ENCODE assay signal across 12 mouse cellular contexts in genomic region chr11:116332983-116333270, GRCm38 (mm10). TPM values are rescaled to one million over a fixed set of nuclear protein-coding genes. Genes with fewer than 3 reads are reported as not detected.
DNase-seq lines count a peak whose midpoint lies in the region; ATAC-seq and TF ChIP-seq lines count a peak whose summit lies in the region.
"Had no signal": no experiment of that assay in that cellular context is flagged by ENCODE, and none has a peak within 500 bp of the region (broad histone marks: within the 10 kb centered on the region; RNA-seq: fewer than 3 reads in every experiment).

No protein-coding gene starts in this region.

- peaks cover 93% of the 10 kb centered on the region for H3K4me1 ChIP-seq in forebrain, embryonic 10.5 days
- H3K4me1 ChIP-seq in forebrain, postnatal 0 days (ENCODE audit: insufficient read depth), result peaks cover 14% of the 10 kb centered on the region
- H3K4me1 ChIP-seq in neural tube, embryonic 12.5 days, result peaks cover 84% of the 10 kb centered on the region
- H3K4me1 ChIP-seq in liver, embryonic 13.5 days (replicated peaks), result peaks cover 39% of the 10 kb centered on the region
- H3K4me1 ChIP-seq in neural tube, embryonic 14.5 days (ENCODE audit: control insufficient read depth, insufficient read depth, low read length), result peaks cover 27% of the 10 kb centered on the region

- 78% methylated on average over 3 of the region's 3 CpGs for WGBS in forebrain, embryonic 10.5 days
- 63% methylated on average over 3 of the region's 3 CpGs for WGBS in forebrain, postnatal 0 days
- WGBS in neural tube, embryonic 12.5 days, result 67% methylated on average over 3 of the region's 3 CpGs
- WGBS in liver, embryonic 13.5 days (ENCODE audit: insufficient replicate concordance), result 39% methylated on average over 3 of the region's 3 CpGs
- 69% methylated on average over 3 of the region's 3 CpGs for WGBS in neural tube, embryonic 14.5 days

- peak overlapping the region; percentile 80; the same call in 1 of the 2 replicates for H3K27ac ChIP-seq in forebrain, embryonic 10.5 days
- no peak overlapping the region for H3K27ac ChIP-seq in forebrain, postnatal 0 days (ENCODE audit: low read depth, low read length)
- H3K27ac ChIP-seq in neural tube, embryonic 12.5 days, result 0 out of 2 replicates have a peak overlapping the region, but pooled peaks have one; percentile 7
- peak overlapping the region; percentile 70 for H3K27ac ChIP-seq in liver, embryonic 13.5 days
- no peak overlapping the region; the same call in 1 of the 2 replicates for H3K27ac ChIP-seq in neural tube, embryonic 14.5 days (ENCODE audit: low read depth, low read length)
- H3K27ac ChIP-seq: embryonic facial prominence, embryonic 15.5 days; limb, embryonic 12.5 days had no signal

- H3K4me2 ChIP-seq in forebrain, postnatal 0 days (ENCODE audit: low read depth), result no peak overlapping the region
- H3K4me2 ChIP-seq in neural tube, embryonic 12.5 days (replicated peaks), result peak overlapping the region; percentile 96
- peak overlapping the region; percentile 97 for H3K4me2 ChIP-seq in liver, embryonic 13.5 days
- 0 out of 2 replicates have a peak overlapping the region, but pooled peaks have one; percentile 3 for H3K4me2 ChIP-seq in neural tube, embryonic 14.5 days (ENCODE audit: low read depth, low read length)
- H3K4me2 ChIP-seq: embryonic facial prominence, embryonic 15.5 days; limb, embryonic 12.5 days had no signal

- TF ChIP-seq CTCF in forebrain, postnatal 0 days (IDR thresholded peaks at IDR 0.05; ENCODE audit: low read depth), result no peak

- peak overlapping the region; percentile 28; the same call in 1 of the 2 replicates for H3K4me3 ChIP-seq in forebrain, embryonic 10.5 days
- H3K4me3 ChIP-seq in forebrain, postnatal 0 days (ENCODE audit: low read depth, low read length), result no peak overlapping the region
- H3K4me3 ChIP-seq in neural tube, embryonic 12.5 days, result no peak overlapping the region
- H3K4me3 ChIP-seq in liver, embryonic 13.5 days (replicated peaks), result peak overlapping the region; percentile 70; the same call in 1 of the 2 replicates
- no peak overlapping the region for H3K4me3 ChIP-seq in neural tube, embryonic 14.5 days (ENCODE audit: low read depth, low read length)
- H3K4me3 ChIP-seq: embryonic facial prominence, embryonic 15.5 days; limb, embryonic 12.5 days had no signal

- H3K9ac ChIP-seq in forebrain, postnatal 0 days, result no peak overlapping the region
- H3K9ac ChIP-seq in neural tube, embryonic 12.5 days, result no peak overlapping the region
- H3K9ac ChIP-seq in liver, embryonic 13.5 days, result no peak overlapping the region
- no peak overlapping the region for H3K9ac ChIP-seq in neural tube, embryonic 14.5 days (replicated peaks; ENCODE audit: low read depth, low read length)
- H3K9ac ChIP-seq: embryonic facial prominence, embryonic 15.5 days; limb, embryonic 12.5 days had no signal

- no peak for ATAC-seq in forebrain, postnatal 0 days
- ATAC-seq in neural tube, embryonic 12.5 days (ENCODE audit: low FRiP score, low read depth), result no peak
- no peak for ATAC-seq in liver, embryonic 13.5 days (ENCODE audit: low read depth)
- ATAC-seq in neural tube, embryonic 14.5 days (ENCODE audit: low read depth), result no peak

- no peak for DNase-seq in forebrain, embryonic 10.5 days (ENCODE audit: extremely low spot score, low spot score)
- no peak for DNase-seq in forebrain, postnatal 0 days
- DNase-seq in neural tube, embryonic 10.5 days (ENCODE audit: extremely low spot score, low spot score), result no peak
- DNase-seq in liver, embryonic 13.5 days, result no peak
- no peak for DNase-seq in ovary, adult 18-20 months (ENCODE audit: low spot score)
- DNase-seq in layer of hippocampus, adult 9-11 months, result no peak
- DNase-seq: thymus, adult 2 months had no signal

- H3K27me3 ChIP-seq in forebrain, embryonic 10.5 days (ENCODE audit: poor library complexity, severe bottlenecking), result peaks cover 70% of the 10 kb centered on the region
- peaks cover 5% of the 10 kb centered on the region; the same call in 1 of the 2 replicates for H3K27me3 ChIP-seq in forebrain, postnatal 0 days (ENCODE audit: insufficient read depth, low read length)
- H3K27me3 ChIP-seq in neural tube, embryonic 12.5 days (replicated peaks), result peaks cover 21% of the 10 kb centered on the region
- H3K27me3 ChIP-seq in liver, embryonic 13.5 days, result peaks cover 65% of the 10 kb centered on the region
- H3K27me3 ChIP-seq in neural tube, embryonic 14.5 days (ENCODE audit: control insufficient read depth, insufficient read depth, low read length), result no peaks in the 10 kb centered on the region; the same call in 1 of the 2 replicates

- H3K9me3 ChIP-seq in forebrain, embryonic 10.5 days, result no peaks in the 10 kb centered on the region
- no peaks in the 10 kb centered on the region for H3K9me3 ChIP-seq in forebrain, postnatal 0 days (ENCODE audit: low read length)
- H3K9me3 ChIP-seq in neural tube, embryonic 12.5 days, result no peaks in the 10 kb centered on the region
- H3K9me3 ChIP-seq in liver, embryonic 13.5 days (replicated peaks), result no peaks in the 10 kb centered on the region
- no peaks in the 10 kb centered on the region for H3K9me3 ChIP-seq in neural tube, embryonic 14.5 days (ENCODE audit: control insufficient read depth, low read length)
- H3K9me3 ChIP-seq: embryonic facial prominence, embryonic 15.5 days; limb, embryonic 12.5 days had no signal

- H3K36me3 ChIP-seq in forebrain, embryonic 10.5 days (replicated peaks), result no peaks in the 10 kb centered on the region
- H3K36me3 ChIP-seq in forebrain, postnatal 0 days (ENCODE audit: insufficient read depth), result no peaks in the 10 kb centered on the region
- no peaks in the 10 kb centered on the region for H3K36me3 ChIP-seq in neural tube, embryonic 12.5 days
- H3K36me3 ChIP-seq in liver, embryonic 13.5 days, result no peaks in the 10 kb centered on the region
- no peaks in the 10 kb centered on the region for H3K36me3 ChIP-seq in neural tube, embryonic 14.5 days (ENCODE audit: control insufficient read depth, insufficient read depth, low read length)
- H3K36me3 ChIP-seq: embryonic facial prominence, embryonic 15.5 days had no signal

RNA-seq across cellular contexts. Expression of gene Foxj1, which starts 2.3 kb away (rescaled TPM):
- 3.3 and 4.4 TPM in 2 replicates for polyA plus RNA-seq in forebrain, embryonic 10.5 days (2016; fragmentation: Nextera tagmentation; extraction: Ambion mirVana)
- total RNA-seq in forebrain, postnatal 0 days (2014; rRNA removed), result 24.8 and 37.6 TPM in 2 replicates
- 15.7 and 19.9 TPM in 2 replicates for polyA plus RNA-seq in forebrain, postnatal 0 days (2015; fragmentation: Nextera tagmentation; extraction: Ambion mirVana)
- 7.1 and 7.3 TPM in 2 replicates for polyA plus RNA-seq in neural tube, embryonic 12.5 days (2016; fragmentation: Nextera tagmentation; extraction: Ambion mirVana)
- 1.1 and 1.2 TPM in 2 replicates for polyA plus RNA-seq in liver, embryonic 13.5 days (2015; fragmentation: Nextera tagmentation; extraction: Ambion mirVana)
- 5.0 and 7.3 TPM in 2 replicates for polyA plus RNA-seq in neural tube, embryonic 14.5 days (2014; fragmentation: Nextera tagmentation; extraction: Ambion mirVana)
- total RNA-seq: megakaryocyte, adult 5-6 weeks had no signal

RNA-seq across cellular contexts. Expression of gene Exoc7, which starts 25.9 kb away (rescaled TPM):
- 56.5 and 60.5 TPM in 2 replicates for polyA plus RNA-seq in forebrain, embryonic 10.5 days (2016; fragmentation: Nextera tagmentation; extraction: Ambion mirVana)
- total RNA-seq in forebrain, postnatal 0 days (2014; rRNA removed), result 91.9 and 103 TPM in 2 replicates
- polyA plus RNA-seq in forebrain, postnatal 0 days (2015; fragmentation: Nextera tagmentation; extraction: Ambion mirVana), result 133 and 144 TPM in 2 replicates
- polyA plus RNA-seq in neural tube, embryonic 12.5 days (2016; fragmentation: Nextera tagmentation; extraction: Ambion mirVana), result 75.5 and 89.3 TPM in 2 replicates
- 21.3 and 25.1 TPM in 2 replicates for polyA plus RNA-seq in liver, embryonic 13.5 days (2015; fragmentation: Nextera tagmentation; extraction: Ambion mirVana)
- 112 and 129 TPM in 2 replicates for polyA plus RNA-seq in neural tube, embryonic 14.5 days (2014; fragmentation: Nextera tagmentation; extraction: Ambion mirVana)

RNA-seq across cellular contexts. Expression of gene Galr2, which starts 52.2 kb away (rescaled TPM):
- 0.07 TPM in 2 replicates for polyA plus RNA-seq in forebrain, embryonic 10.5 days (2016; fragmentation: Nextera tagmentation; extraction: Ambion mirVana)
- not detected in 2 replicates for total RNA-seq in forebrain, postnatal 0 days (2014; rRNA removed)
- 0.20 and 0.36 TPM in 2 replicates for polyA plus RNA-seq in forebrain, postnatal 0 days (2015; fragmentation: Nextera tagmentation; extraction: Ambion mirVana)
- polyA plus RNA-seq in neural tube, embryonic 12.5 days (2016; fragmentation: Nextera tagmentation; extraction: Ambion mirVana), result 1.4 and 2.0 TPM in 2 replicates
- polyA plus RNA-seq in liver, embryonic 13.5 days (2015; fragmentation: Nextera tagmentation; extraction: Ambion mirVana), result 0.07 TPM in 1 of 2 replicates, not detected in the other
- 0.22 and 0.46 TPM in 2 replicates for polyA plus RNA-seq in neural tube, embryonic 14.5 days (2014; fragmentation: Nextera tagmentation; extraction: Ambion mirVana)
- polyA plus RNA-seq: limb, embryonic 12.5 days had no signal

RNA-seq across cellular contexts. Expression of gene Srp68, which starts 58.9 kb away (rescaled TPM):
- polyA plus RNA-seq in forebrain, embryonic 10.5 days (2016; fragmentation: Nextera tagmentation; extraction: Ambion mirVana), result 99.3 and 105 TPM in 2 replicates
- 18.5 and 24.5 TPM in 2 replicates for total RNA-seq in forebrain, postnatal 0 days (2014; rRNA removed)
- polyA plus RNA-seq in forebrain, postnatal 0 days (2015; fragmentation: Nextera tagmentation; extraction: Ambion mirVana), result 42.4 and 51.3 TPM in 2 replicates
- 85.3 and 88.4 TPM in 2 replicates for polyA plus RNA-seq in neural tube, embryonic 12.5 days (2016; fragmentation: Nextera tagmentation; extraction: Ambion mirVana)
- 47.6 and 51.6 TPM in 2 replicates for polyA plus RNA-seq in liver, embryonic 13.5 days (2015; fragmentation: Nextera tagmentation; extraction: Ambion mirVana)
- polyA plus RNA-seq in neural tube, embryonic 14.5 days (2014; fragmentation: Nextera tagmentation; extraction: Ambion mirVana), result 52.0 and 57.2 TPM in 2 replicates

Comparison
In these comparisons a context has a peak if more than half of its experiments do, and no peak if none do; other contexts are left out.
1. H3K27ac ChIP-seq: peak in forebrain, embryonic 10.5 days (single experiment), neural tube, embryonic 12.5 days (single experiment) and liver, embryonic 13.5 days (single experiment); none in forebrain, postnatal 0 days (single experiment) and neural tube, embryonic 14.5 days (single experiment).
2. H3K4me3 ChIP-seq: peak in forebrain, embryonic 10.5 days (single experiment) and liver, embryonic 13.5 days (single experiment); none in forebrain, postnatal 0 days (single experiment), neural tube, embryonic 12.5 days (single experiment) and neural tube, embryonic 14.5 days (single experiment).